Mouse (Mus musculus) B cell, adult (primary cell): ENCODE data around the gene Cfap45. TPM values are rescaled to one million over a fixed set of nuclear protein-coding genes. Genes with fewer than 3 reads are reported as not detected.

Source experiments
- total RNA-seq: library from RNA; stranded (reverse); gene quantifications from 4 replicates; pipeline ENCODE4 v1.2.4, GENCODE M21; 2023; ENCODE audit not compliant: inconsistent age

Cfap45 gene
- 3.6 to 5.2 TPM (median 4.1 TPM) in 4 replicates for total RNA-seq

GRCm38 (mm10) chr1:172520576-172521440 is at the start of gene Cfap45:
Cfap45 (plus strand) TSS chr1:172520801.

GRCm38 (mm10) chr1:172475054-172475741 is 45.4 kb upstream of the Cfap45 start, which contains the start of gene Slamf9:
Slamf9 (plus strand) TSS chr1:172475358.

GRCm38 (mm10) chr1:172481540-172482280 is 38.9 kb upstream of the Cfap45 start, which contains the start of gene Igsf9:
Igsf9 (plus strand) TSS chr1:172481788.

GRCm38 (mm10) chr1:172499765-172500441 is 20.7 kb upstream of the Cfap45 start, which contains the start of gene Tagln2:
Tagln2 (plus strand) TSS chr1:172500047.

GRCm38 (mm10) chr1:172555638-172556037 is 35.0 kb downstream of the Cfap45 start, which contains the start of gene Vsig8:
Vsig8 (plus strand) TSS chr1:172555938.

GRCm38 (mm10) chr1:172590385-172590784 is 69.8 kb downstream of the Cfap45 start, which contains the start of gene Slamf8:
Slamf8 (minus strand) TSS chr1:172590568.

Other genes with a start within 250 kb of the Cfap45 start
- gene Atp1a2, start 222.7 kb upstream of the Cfap45 start, total RNA-seq, result 0.10 TPM in 1 of 4 replicates, not detected in the others
- 0.16 TPM in 1 of 4 replicates, not detected in the others for gene Kcnj9, start 191.5 kb upstream of the Cfap45 start, total RNA-seq
- gene Kcnj10, start 179.6 kb upstream of the Cfap45 start, total RNA-seq, result 0.87 to 2.0 TPM (median 1.2 TPM) in 4 replicates
- 29.2 to 30.4 TPM (median 29.7 TPM) in 4 replicates for gene Pigm, start 144.3 kb upstream of the Cfap45 start, total RNA-seq
- 0.78 to 3.9 TPM (median 2.9 TPM) in 4 replicates for gene Slamf9, start 45.4 kb upstream of the Cfap45 start, total RNA-seq
- 7.6 to 12.2 TPM (median 10.3 TPM) in 4 replicates for gene Igsf9, start 39.0 kb upstream of the Cfap45 start, total RNA-seq
- gene Tagln2, start 20.8 kb upstream of the Cfap45 start, total RNA-seq, result 117 to 134 TPM (median 125 TPM) in 4 replicates
- gene Vsig8, start 35.1 kb downstream of the Cfap45 start, total RNA-seq, result not detected in 4 replicates
- 0.30 to 1.1 TPM (median 0.52 TPM) in 4 replicates for gene Slamf8, start 69.8 kb downstream of the Cfap45 start, total RNA-seq
- gene Fcrl6, start 81.8 kb downstream of the Cfap45 start, total RNA-seq, result not detected in 4 replicates
- gene Dusp23, start 112.2 kb downstream of the Cfap45 start, total RNA-seq, result 0.48 to 0.71 TPM (median 0.56 TPM) in 4 replicates
- not detected in 4 replicates for gene Crp, start 177.3 kb downstream of the Cfap45 start, total RNA-seq